Mouse (Mus musculus): ENCODE measurements around the gene Trappc12. TPM values are rescaled to one million over a fixed set of nuclear protein-coding genes. Genes with fewer than 3 reads are reported as not detected.
A peak's percentile ranks its signal among the peaks of the same experiment; 100 is the strongest.

Trappc12 gene
- total RNA-seq, 2 experiments from 2014 or later: 58.6 to 59.7 TPM

- DNase-seq (ENCODE audit: low spot score in 2 of 2): no peak
- peak overlapping the region; percentile 93 for H3K27ac ChIP-seq
Measured at GRCm38 (mm10) chr12:28697821-28698595, 52.3 kb downstream of the Trappc12 start.

GRCm38 (mm10) chr12:28694776-28695175 lies 55.5 kb downstream of the Trappc12 start:
- H3K27ac ChIP-seq: peak overlapping the region; percentile 48

More at GRCm38 (mm10) chr12:28697821-28698595, 52.3 kb downstream of the Trappc12 start:
- H3K4me3 ChIP-seq: no peak overlapping the region
- no peak for TF ChIP-seq CTCF (conservative IDR thresholded peaks at IDR 0.05)

DNA sequence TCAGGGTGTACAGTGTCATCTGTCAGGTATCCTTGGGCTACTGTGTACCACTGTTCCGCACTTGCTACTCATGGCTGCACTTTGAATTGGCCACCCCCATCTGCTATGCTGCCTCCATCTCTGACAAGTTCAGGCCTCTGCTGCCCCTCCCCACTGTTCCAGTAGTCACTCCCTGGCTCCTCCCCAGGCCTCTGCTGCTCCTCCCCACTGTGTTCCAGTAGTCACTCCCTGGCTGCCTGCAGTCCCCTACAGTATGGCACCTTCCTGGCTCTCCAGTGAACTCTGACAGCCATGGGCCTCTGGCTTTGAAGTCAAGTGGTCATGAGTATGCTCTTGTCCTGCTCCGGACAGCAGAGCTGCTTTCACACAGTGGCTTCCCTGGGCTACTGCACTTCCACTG lies 56.0 kb downstream of the Trappc12 start:
- DNase-seq (ENCODE audit: low spot score in 2 of 2): no peak
- Histone ChIP-seq H3K27ac (peak overlapping the region; percentile 64), H3K4me3 (no peak overlapping the region)
- TF ChIP-seq CTCF (conservative IDR thresholded peaks at IDR 0.05): no peak

More at GRCm38 (mm10) chr12:28694776-28695175, 55.5 kb downstream of the Trappc12 start:
- H3K4me3 ChIP-seq: no peak overlapping the region
- TF ChIP-seq CTCF (conservative IDR thresholded peaks at IDR 0.05): no peak
- DNase-seq (ENCODE audit: low spot score in 2 of 2): no peak

DNA sequence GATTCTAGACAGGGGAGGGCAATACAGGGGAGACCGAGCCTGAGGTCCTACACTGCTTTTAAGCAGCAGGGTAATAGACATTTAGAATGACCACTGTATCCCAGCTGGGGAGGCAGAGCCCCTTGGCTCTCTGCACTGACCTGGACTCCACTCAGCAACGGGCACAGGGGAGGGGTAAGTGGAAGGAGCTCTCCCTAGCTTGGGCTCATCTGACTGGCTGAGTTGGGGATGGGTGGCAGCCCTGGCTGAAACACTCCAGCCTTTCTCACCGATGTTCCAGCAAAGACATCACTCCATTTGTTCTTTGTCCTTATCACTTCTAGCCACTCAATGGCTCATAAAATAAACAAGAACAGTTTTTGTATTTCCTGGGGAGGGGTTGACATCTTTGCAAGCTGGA lies 56.5 kb downstream of the Trappc12 start:
- peak overlapping the region; percentile 64 for H3K27ac ChIP-seq
- no peak for DNase-seq (ENCODE audit: low spot score in 2 of 2)
- no peak overlapping the region for H3K4me3 ChIP-seq
- no peak for TF ChIP-seq CTCF (conservative IDR thresholded peaks at IDR 0.05)

GRCm38 (mm10) chr12:28690730-28691129 lies 59.5 kb downstream of the Trappc12 start:
- Histone ChIP-seq H3K27ac (peak overlapping the region; percentile 78), H3K4me3 (no peak overlapping the region)
- no peak for DNase-seq (ENCODE audit: low spot score in 2 of 2)
- no peak for TF ChIP-seq CTCF (conservative IDR thresholded peaks at IDR 0.05)

- Histone ChIP-seq H3K4me3 (no peak overlapping the region), H3K27ac (peak overlapping the region; percentile 28; the same call in 1 of the 2 replicates)
- no peak for DNase-seq (ENCODE audit: low spot score in 2 of 2)
- TF ChIP-seq CTCF (conservative IDR thresholded peaks at IDR 0.05): no peak
Measured at GRCm38 (mm10) chr12:28688996-28689395, 61.3 kb downstream of the Trappc12 start.

- H3K27ac ChIP-seq: peak overlapping the region; percentile 75
- no peak overlapping the region for H3K4me3 ChIP-seq
- no peak for TF ChIP-seq CTCF (conservative IDR thresholded peaks at IDR 0.05)
- no peak for DNase-seq (ENCODE audit: low spot score in 2 of 2)
Measured at GRCm38 (mm10) chr12:28686199-28686879, 63.9 kb downstream of the Trappc12 start.

- no peak overlapping the region for H3K4me3 ChIP-seq
- H3K27ac ChIP-seq: peak overlapping the region; percentile 75
- DNase-seq (ENCODE audit: low spot score in 2 of 2): no peak
- no peak for TF ChIP-seq CTCF (conservative IDR thresholded peaks at IDR 0.05)
Measured at GRCm38 (mm10) chr12:28685771-28686170, 64.5 kb downstream of the Trappc12 start.

DNA sequence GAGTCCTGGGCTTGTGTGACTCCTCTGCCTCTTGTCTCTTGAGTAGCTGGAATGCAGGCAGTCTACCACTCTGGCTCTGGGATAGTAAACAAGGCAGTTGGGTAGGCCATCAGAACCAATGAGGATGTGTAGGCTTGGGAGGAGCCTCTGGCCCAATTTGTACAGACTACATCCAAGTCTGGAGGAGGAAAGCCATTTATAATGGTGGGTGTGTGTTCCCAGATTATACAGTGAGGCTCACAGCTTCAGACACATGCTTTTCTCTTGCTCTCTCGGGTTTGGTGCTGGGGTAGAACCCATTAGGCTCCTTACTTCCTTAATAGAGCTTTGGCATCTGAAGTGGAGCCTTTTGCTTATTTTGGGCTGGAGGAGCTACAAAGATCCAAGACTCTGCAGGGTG lies 65.6 kb downstream of the Trappc12 start:
- Histone ChIP-seq H3K4me3 (no peak overlapping the region), H3K27ac (no peak overlapping the region; the same call in 1 of the 2 replicates)
- no peak for TF ChIP-seq CTCF (conservative IDR thresholded peaks at IDR 0.05)
- no peak for DNase-seq (ENCODE audit: low spot score in 2 of 2)

DNA sequence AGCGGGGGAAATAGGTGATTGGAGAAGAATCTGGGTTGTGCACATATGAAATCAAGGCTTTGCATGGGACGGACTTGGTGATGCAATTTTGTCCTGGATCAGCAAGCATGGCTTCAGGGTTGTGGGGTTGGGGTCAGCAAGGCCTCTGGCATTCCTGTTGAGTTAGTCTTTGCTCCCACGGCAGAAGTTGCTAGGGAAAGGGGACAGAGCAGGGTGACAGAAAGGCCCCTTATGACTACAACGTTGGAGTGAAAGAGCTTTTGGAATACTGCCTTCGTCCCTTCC lies 74.4 kb downstream of the Trappc12 start:
- DNase-seq (ENCODE audit: low spot score in 2 of 2): no peak
- Histone ChIP-seq H3K27ac (peak overlapping the region; percentile 96), H3K4me3 (peak overlapping the region; percentile 74)
- TF ChIP-seq CTCF (conservative IDR thresholded peaks at IDR 0.05): no peak

DNA sequence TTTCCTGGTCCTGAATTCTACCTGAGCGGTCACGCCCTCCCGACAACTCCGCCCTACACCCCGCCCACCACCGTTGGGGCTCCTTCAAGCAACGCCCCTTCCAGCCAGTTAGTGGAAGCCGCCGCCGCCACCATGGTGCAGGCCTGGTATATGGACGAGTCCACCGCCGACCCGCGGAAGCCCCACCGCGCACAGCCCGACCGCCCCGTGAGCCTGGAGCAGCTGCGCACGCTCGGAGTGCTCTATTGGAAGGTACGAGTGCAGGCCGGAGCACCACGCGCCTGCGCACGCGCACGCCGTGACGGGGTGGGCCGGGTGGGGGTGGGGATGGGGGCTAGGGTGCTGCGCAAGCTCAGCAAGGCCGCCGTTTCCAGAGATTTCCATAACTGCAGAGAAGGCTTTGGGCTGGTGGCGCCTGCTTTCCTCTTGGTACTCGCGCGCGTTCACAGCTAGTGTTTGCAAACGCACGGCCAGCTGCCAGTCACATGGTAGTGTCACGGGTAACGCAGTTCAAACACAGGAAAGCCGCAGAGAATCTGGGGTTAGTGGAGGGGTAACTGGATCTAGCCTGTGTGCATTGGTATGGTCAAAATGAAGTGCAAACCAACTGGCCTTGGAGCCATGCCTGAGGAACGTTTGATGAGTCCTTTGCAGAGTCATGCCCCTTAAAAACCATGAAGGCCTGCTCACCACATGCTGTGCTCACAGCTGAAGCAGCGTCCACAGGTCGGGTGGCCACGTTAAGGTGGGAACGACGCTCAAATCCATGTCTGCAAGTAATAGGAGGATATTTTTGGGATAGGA lies 74.9 kb downstream of the Trappc12 start, which contains the start of gene Adi1:
Gene Adi1 (plus strand): TSS at position 111 of the 804 bp plus-strand sequence.
- H3K4me3 ChIP-seq: peak within 1 kb of the TSS; percentile 74
- TF ChIP-seq CTCF (conservative IDR thresholded peaks at IDR 0.05): no peak
- peak within 1 kb of the TSS; percentile 96 for H3K27ac ChIP-seq
- DNase-seq (ENCODE audit: low spot score in 2 of 2): peak; percentile 85

GRCm38 (mm10) chr12:28674038-28674720 lies 76.1 kb downstream of the Trappc12 start:
- Histone ChIP-seq H3K4me3 (peak overlapping the region; percentile 74), H3K27ac (peak overlapping the region; percentile 96)
- TF ChIP-seq CTCF (conservative IDR thresholded peaks at IDR 0.05): peak; percentile 41
- DNase-seq (ENCODE audit: low spot score in 2 of 2): no peak

Measured in layer of hippocampus, adult 2 months (tissue).